Mouse (Mus musculus) naive thymus-derived CD4-positive, alpha-beta T cell, adult 5 months (primary cell): Measurements from ENCODE around the gene Olfr441. TPM values are rescaled to one million over a fixed set of nuclear protein-coding genes. Genes with fewer than 3 reads are reported as not detected.

ENCODE experiments used
- polyA plus RNA-seq: library from polyadenylated mRNA; unstranded; fragments of 100-300 nt; shearing (Covaris generic); gene quantifications from one replicate; pipeline ENCODE4 v1.2.1, GENCODE M21; 2017

The Olfr441 gene
- polyA plus RNA-seq: not detected

GRCm38 (mm10) chr6:43106069-43106468, at the start of gene Olfr441:
Gene Olfr441 (plus strand): TSS chr6:43106369.

GRCm38 (mm10) chr6:43146267-43146666, 40.1 kb downstream of the Olfr441 start, which contains the start of gene Olfr237-ps1:
Gene Olfr237-ps1 (plus strand): TSS chr6:43146567.

GRCm38 (mm10) chr6:43162982-43163381, 56.8 kb downstream of the Olfr441 start, which contains the start of gene Olfr437:
Gene Olfr437 (plus strand): TSS chr6:43163282.

Other genes with a start within 250 kb of the Olfr441 start
- not detected for gene Olfr448, start 215.9 kb upstream of the Olfr441 start, polyA plus RNA-seq
- gene Olfr447, start 197.5 kb upstream of the Olfr441 start, polyA plus RNA-seq: not detected
- gene Olfr446, start 185.0 kb upstream of the Olfr441 start, polyA plus RNA-seq: not detected
- not detected for gene Olfr444, start 157.3 kb upstream of the Olfr441 start, polyA plus RNA-seq
- gene Olfr237-ps1, start 40.2 kb downstream of the Olfr441 start, polyA plus RNA-seq: 0.11 TPM
- gene Olfr437, start 56.9 kb downstream of the Olfr441 start, polyA plus RNA-seq: not detected
- gene Olfr13, start 65.8 kb downstream of the Olfr441 start, polyA plus RNA-seq: not detected
- gene Olfr435, start 90.8 kb downstream of the Olfr441 start, polyA plus RNA-seq: not detected
- not detected for gene Olfr434, start 106.7 kb downstream of the Olfr441 start, polyA plus RNA-seq
- not detected for gene Olfr47, start 125.2 kb downstream of the Olfr441 start, polyA plus RNA-seq
- gene Arhgef5, start 159.2 kb downstream of the Olfr441 start, polyA plus RNA-seq: 0.27 TPM
- gene Nobox, start 203.2 kb downstream of the Olfr441 start, polyA plus RNA-seq: not detected